Mouse (Mus musculus) liver, embryonic 15.5 days (tissue): ENCODE data around the gene Grem1. TPM values are rescaled to one million over a fixed set of nuclear protein-coding genes. Genes with fewer than 3 reads are reported as not detected.

Experiments
- ATAC-seq: fragments of 200-750 bp; cut with Nextera tagmentation; 2 replicates; pipeline ENCODE4 v1.8.0; 2017; ENCODE audit warnings: moderate number of reproducible peaks, mild to moderate bottlenecking, moderate library complexity; ENCODE audit not compliant: insufficient read depth
- H3K27ac ChIP-seq: fragments of 300-500 bp; sonication (generic); replicated peaks from 2 replicates; pipeline ENCODE4 v1.5.1; 2015; ENCODE audit warnings: mild to moderate bottlenecking, inconsistent platforms
- H3K27me3 ChIP-seq: fragments of 300-500 bp; sonication (generic); 2 replicates; pipeline ENCODE4 v1.6.1; 2015; ENCODE audit warnings: mild to moderate bottlenecking, inconsistent platforms
- H3K36me3 ChIP-seq: fragments of 300-500 bp; sonication (generic); replicated peaks from 2 replicates; pipeline ENCODE4 v1.6.1; 2015; ENCODE audit warnings: moderate library complexity, mild to moderate bottlenecking, inconsistent platforms
- H3K4me1 ChIP-seq: fragments of 300-500 bp; sonication (generic); replicated peaks from 2 replicates; pipeline ENCODE4 v1.6.1; 2015; ENCODE audit warnings: inconsistent platforms
- H3K4me2 ChIP-seq: fragments of 300-500 bp; sonication (generic); 2 replicates; pipeline ENCODE4 v1.6.1; 2015; ENCODE audit warnings: moderate library complexity, mild to moderate bottlenecking, inconsistent platforms
- H3K4me3 ChIP-seq: fragments of 300-500 bp; sonication (generic); replicated peaks from 2 replicates; pipeline ENCODE4 v1.5.1; 2015; ENCODE audit warnings: mild to moderate bottlenecking, inconsistent platforms
- H3K9ac ChIP-seq: fragments of 300-500 bp; sonication (generic); 2 replicates; pipeline ENCODE4 v1.6.1; 2015; ENCODE audit warnings: moderate library complexity, mild to moderate bottlenecking, inconsistent platforms
- H3K9me3 ChIP-seq: fragments of 300-500 bp; sonication (generic); replicated peaks from 2 replicates; pipeline ENCODE4 v1.6.1; 2016; ENCODE audit warnings: inconsistent platforms
- WGBS: fragments of 180-500 bp; shearing (Covaris S2); methylation state at CpG from one replicate; pipeline ENCODE4 v1.1.7; 2015; ENCODE audit warnings: mixed read lengths; ENCODE audit not compliant: insufficient replicate concordance; 5-methylcytosine and 5-hydroxymethylcytosine counted together
- polyA plus RNA-seq: library from polyadenylated mRNA; unstranded; fragments of >200 nt; fragmentation: Nextera tagmentation; extraction: Ambion mirVana; gene quantifications from 2 replicates; pipeline ENCODE4 v1.2.1, GENCODE M21; 2015

Gene Grem1
- polyA plus RNA-seq, 1 experiment from 2014 or later: 0.02 TPM

GRCm38 (mm10) chr2:113784851-113785250 is 26.4 kb upstream of the Grem1 start:
- no peak overlapping the region for H3K4me2 ChIP-seq
- ATAC-seq: no peak
- no peaks in the 10 kb centered on the region for H3K4me1 ChIP-seq
- H3K4me3 ChIP-seq: no peak overlapping the region
- H3K27me3 ChIP-seq: no peaks in the 10 kb centered on the region
- WGBS: 28% methylated on average over 3 of the region's 3 CpGs
- H3K9ac ChIP-seq: no peak overlapping the region
- no peaks in the 10 kb centered on the region for H3K9me3 ChIP-seq
- no peaks in the 10 kb centered on the region for H3K36me3 ChIP-seq
- H3K27ac ChIP-seq: no peak overlapping the region

GRCm38 (mm10) chr2:113781521-113781920 is 23.1 kb upstream of the Grem1 start:
- H3K27me3 ChIP-seq: no peaks in the 10 kb centered on the region
- no peak overlapping the region for H3K9ac ChIP-seq
- no peak overlapping the region for H3K4me2 ChIP-seq
- 51% methylated on average over 4 of the region's 4 CpGs for WGBS
- no peaks in the 10 kb centered on the region for H3K36me3 ChIP-seq
- H3K9me3 ChIP-seq: no peaks in the 10 kb centered on the region
- no peaks in the 10 kb centered on the region for H3K4me1 ChIP-seq
- ATAC-seq: no peak
- no peak overlapping the region for H3K27ac ChIP-seq
- H3K4me3 ChIP-seq: no peak overlapping the region

GRCm38 (mm10) chr2:113781107-113781506 is 22.7 kb upstream of the Grem1 start:
- Histone ChIP-seq H3K36me3 (no peaks in the 10 kb centered on the region), H3K27me3 (no peaks in the 10 kb centered on the region), H3K9ac (no peak overlapping the region), H3K4me3 (no peak overlapping the region), H3K27ac (no peak overlapping the region), H3K9me3 (no peaks in the 10 kb centered on the region), H3K4me1 (no peaks in the 10 kb centered on the region), H3K4me2 (no peak overlapping the region)
- WGBS: 59% methylated on average over 5 of the region's 5 CpGs
- no peak for ATAC-seq

- Histone ChIP-seq H3K27me3 (no peaks in the 10 kb centered on the region), H3K9me3 (no peaks in the 10 kb centered on the region), H3K36me3 (no peaks in the 10 kb centered on the region), H3K27ac (no peak overlapping the region), H3K4me2 (no peak overlapping the region), H3K9ac (no peak overlapping the region), H3K4me1 (no peaks in the 10 kb centered on the region), H3K4me3 (no peak overlapping the region)
- WGBS: 53% methylated on average over 3 of the region's 3 CpGs
- no peak for ATAC-seq
These were observed 20.9 kb upstream of the Grem1 start for GRCm38 (mm10) chr2:113779336-113779735.

- Histone ChIP-seq H3K9me3 (no peaks in the 10 kb centered on the region), H3K4me3 (no peak overlapping the region), H3K27ac (no peak overlapping the region), H3K4me1 (no peaks in the 10 kb centered on the region), H3K27me3 (no peaks in the 10 kb centered on the region), H3K36me3 (no peaks in the 10 kb centered on the region), H3K9ac (no peak overlapping the region), H3K4me2 (no peak overlapping the region)
- no peak for ATAC-seq
- WGBS: 52% methylated on average over 6 of the region's 6 CpGs
These were observed 19.6 kb upstream of the Grem1 start for GRCm38 (mm10) chr2:113778036-113778435.

GRCm38 (mm10) chr2:113776297-113776696 is 17.9 kb upstream of the Grem1 start:
- no peak overlapping the region for H3K9ac ChIP-seq
- no peak for ATAC-seq
- no peaks in the 10 kb centered on the region for H3K9me3 ChIP-seq
- no peaks in the 10 kb centered on the region for H3K4me1 ChIP-seq
- H3K27ac ChIP-seq: no peak overlapping the region
- no peaks in the 10 kb centered on the region for H3K27me3 ChIP-seq
- no peaks in the 10 kb centered on the region for H3K36me3 ChIP-seq
- H3K4me3 ChIP-seq: no peak overlapping the region
- 57% methylated on average over 3 of the region's 3 CpGs for WGBS
- H3K4me2 ChIP-seq: no peak overlapping the region

- no peak for ATAC-seq
- H3K9ac ChIP-seq: no peak overlapping the region
- H3K9me3 ChIP-seq: no peaks in the 10 kb centered on the region
- H3K4me3 ChIP-seq: no peak overlapping the region
- H3K36me3 ChIP-seq: no peaks in the 10 kb centered on the region
- H3K4me2 ChIP-seq: 0 out of 2 replicates have a peak overlapping the region, but pooled peaks have one; percentile 10
- H3K4me1 ChIP-seq: no peaks in the 10 kb centered on the region
- no peak overlapping the region for H3K27ac ChIP-seq
- H3K27me3 ChIP-seq: no peaks in the 10 kb centered on the region
- WGBS: 41% methylated on average over 6 of the region's 6 CpGs
These were observed 15.8 kb upstream of the Grem1 start for GRCm38 (mm10) chr2:113774150-113774805.

GRCm38 (mm10) chr2:113768541-113769303 is 10.3 kb upstream of the Grem1 start:
- 67% methylated on average over 8 of the region's 8 CpGs for WGBS
- H3K9ac ChIP-seq: no peak overlapping the region

GRCm38 (mm10) chr2:113765885-113766284 is 7.4 kb upstream of the Grem1 start:
- 26% methylated on average over 1 of the region's 1 CpGs for WGBS
- Histone ChIP-seq H3K4me1 (no peaks in the 10 kb centered on the region), H3K36me3 (no peaks in the 10 kb centered on the region), H3K4me3 (no peak overlapping the region), H3K27ac (no peak overlapping the region), H3K4me2 (no peak overlapping the region), H3K9me3 (no peaks in the 10 kb centered on the region), H3K9ac (no peak overlapping the region), H3K27me3 (no peaks in the 10 kb centered on the region)
- peak; percentile 62 for ATAC-seq

More at GRCm38 (mm10) chr2:113768541-113769303, 10.3 kb upstream of the Grem1 start:
- Histone ChIP-seq H3K4me2 (no peak overlapping the region), H3K27ac (no peak overlapping the region), H3K27me3 (no peaks in the 10 kb centered on the region), H3K9me3 (no peaks in the 10 kb centered on the region), H3K4me1 (no peaks in the 10 kb centered on the region), H3K4me3 (no peak overlapping the region), H3K36me3 (no peaks in the 10 kb centered on the region)
- no peak for ATAC-seq

GRCm38 (mm10) chr2:113764968-113765367 is 6.5 kb upstream of the Grem1 start:
- no peak for ATAC-seq
- H3K9ac ChIP-seq: no peak overlapping the region
- H3K27me3 ChIP-seq: peaks cover 6% of the 10 kb centered on the region
- H3K36me3 ChIP-seq: no peaks in the 10 kb centered on the region
- H3K27ac ChIP-seq: no peak overlapping the region
- no peak overlapping the region for H3K4me2 ChIP-seq
- 53% methylated on average over 5 of the region's 5 CpGs for WGBS
- H3K4me1 ChIP-seq: no peaks in the 10 kb centered on the region
- no peak overlapping the region for H3K4me3 ChIP-seq
- H3K9me3 ChIP-seq: no peaks in the 10 kb centered on the region

- Histone ChIP-seq H3K4me2 (peak overlapping the region; percentile 46), H3K9ac (no peak overlapping the region), H3K4me1 (no peaks in the 10 kb centered on the region), H3K9me3 (no peaks in the 10 kb centered on the region), H3K36me3 (no peaks in the 10 kb centered on the region), H3K27ac (no peak overlapping the region), H3K4me3 (peak overlapping the region; percentile 12; the same call in 1 of the 2 replicates), H3K27me3 (peaks cover 44% of the 10 kb centered on the region)
- 2% methylated on average over 47 of the region's 47 CpGs for WGBS
- ATAC-seq: no peak
These were observed 728 bp downstream of the Grem1 start for GRCm38 (mm10) chr2:113757525-113758310.
